Mouse (Mus musculus): Measurements from ENCODE around the gene Dcps. TPM values are rescaled to one million over a fixed set of nuclear protein-coding genes. Genes with fewer than 3 reads are reported as not detected.

Gene Dcps
- polyA plus RNA-seq, 1 experiment from 2014 or later: 91.3 TPM

DNA sequence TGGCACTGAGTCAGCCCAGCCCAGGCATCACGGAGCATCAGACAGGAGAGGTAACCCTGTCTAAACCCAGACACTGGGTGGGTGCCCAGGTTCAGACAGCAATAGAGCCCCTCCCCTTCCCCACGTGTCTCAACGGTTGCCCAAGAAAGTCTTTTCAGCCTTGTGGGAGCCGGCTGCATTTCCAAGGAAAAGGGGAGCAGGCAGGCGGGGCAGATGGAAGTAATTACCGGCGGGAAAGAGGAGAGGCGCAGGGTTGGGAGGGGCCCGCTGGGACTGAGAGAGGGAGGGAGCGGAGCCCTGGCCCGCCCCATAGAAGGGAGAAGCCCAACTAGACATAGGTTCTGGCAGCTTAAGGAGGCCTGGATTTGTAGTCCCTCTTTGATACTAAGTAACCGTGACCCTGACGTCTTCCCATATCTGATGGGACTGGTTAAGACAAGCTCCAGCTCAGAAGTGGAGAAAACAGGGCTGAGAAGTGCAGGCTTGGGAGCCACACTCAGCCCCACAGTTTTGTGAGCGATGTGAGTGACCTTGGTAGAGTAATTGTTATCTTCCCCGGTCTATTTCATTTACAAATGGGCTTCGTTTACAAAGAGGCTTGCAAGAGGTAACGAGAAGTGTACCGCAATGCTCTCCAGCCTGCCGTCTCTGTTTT lies 63.8 kb downstream of the Dcps start:
- Histone ChIP-seq H3K4me3 (ENCODE audit: low read depth, low read length) (no peak overlapping the region), H3K4me2 (replicated peaks; ENCODE audit: low read depth, low read length) (no peak overlapping the region), H3K36me3 (ENCODE audit: control insufficient read depth, insufficient read depth, low read length) (no peaks in the 10 kb centered on the region), H3K27me3 (ENCODE audit: control insufficient read depth, insufficient read depth, low read length) (no peaks in the 10 kb centered on the region), H3K4me1 (replicated peaks; ENCODE audit: control insufficient read depth, insufficient read depth, low read length) (no peaks in the 10 kb centered on the region), H3K9me3 (ENCODE audit: control insufficient read depth, low read length) (no peaks in the 10 kb centered on the region), H3K27ac (ENCODE audit: low read depth, low read length) (no peak overlapping the region), H3K9ac (ENCODE audit: low read depth, low read length) (no peak overlapping the region)
- no peak for ATAC-seq (ENCODE audit: low FRiP score)
- peak; percentile 51 for DNase-seq (ENCODE audit: low spot score)
- 18% methylated on average over 19 of the region's 19 CpGs for WGBS

DNA sequence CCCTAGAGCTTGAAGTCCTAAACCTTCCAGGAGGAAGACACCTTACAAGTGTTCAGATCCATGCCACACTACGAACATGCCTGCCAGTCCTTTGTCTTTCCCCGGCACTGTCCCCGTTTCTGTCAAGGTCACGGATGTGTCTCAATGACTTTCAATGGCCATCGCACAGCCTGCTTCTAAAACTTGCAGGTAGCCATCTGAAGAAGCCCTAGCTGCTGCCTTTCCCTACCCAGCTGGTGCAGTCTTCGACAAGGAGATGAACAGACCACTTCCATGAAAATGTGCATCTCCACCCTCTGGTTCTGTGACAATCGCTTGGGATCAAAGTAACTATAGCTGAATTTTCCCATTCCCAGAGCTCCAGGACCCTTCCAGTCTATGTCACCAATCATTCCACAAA lies 64.4 kb downstream of the Dcps start:
- Histone ChIP-seq H3K27me3 (ENCODE audit: control insufficient read depth, insufficient read depth, low read length) (no peaks in the 10 kb centered on the region), H3K9me3 (ENCODE audit: control insufficient read depth, low read length) (no peaks in the 10 kb centered on the region), H3K27ac (ENCODE audit: low read depth, low read length) (no peak overlapping the region), H3K4me2 (replicated peaks; ENCODE audit: low read depth, low read length) (no peak overlapping the region), H3K36me3 (ENCODE audit: control insufficient read depth, insufficient read depth, low read length) (no peaks in the 10 kb centered on the region), H3K9ac (ENCODE audit: low read depth, low read length) (no peak overlapping the region), H3K4me1 (replicated peaks; ENCODE audit: control insufficient read depth, insufficient read depth, low read length) (no peaks in the 10 kb centered on the region), H3K4me3 (ENCODE audit: low read depth, low read length) (no peak overlapping the region)
- DNase-seq (ENCODE audit: low spot score) (no peak), ATAC-seq (ENCODE audit: low FRiP score) (no peak)
- 79% methylated on average over 7 of the region's 7 CpGs for WGBS

DNA sequence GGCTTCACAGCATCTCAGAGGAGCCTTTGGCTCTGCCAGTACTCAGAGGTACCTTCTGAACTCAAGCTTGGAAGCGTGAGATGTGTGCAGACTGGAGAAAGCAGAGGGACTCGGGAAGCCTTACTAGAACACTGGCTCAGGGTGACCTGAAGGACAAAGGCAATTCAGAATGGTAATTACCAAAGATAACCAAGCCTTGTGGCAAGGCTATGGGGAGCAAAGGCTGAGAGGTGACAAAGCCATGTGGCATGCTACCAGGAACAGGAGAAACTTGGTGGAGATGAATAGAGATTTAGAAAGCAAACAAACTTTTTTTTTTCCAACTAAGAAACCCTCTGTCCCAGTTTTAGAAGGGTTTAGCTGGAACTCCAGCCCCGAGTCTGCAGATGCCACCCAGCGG lies 65.3 kb downstream of the Dcps start:
- no peak for DNase-seq (ENCODE audit: low spot score)
- Histone ChIP-seq H3K4me1 (replicated peaks; ENCODE audit: control insufficient read depth, insufficient read depth, low read length) (no peaks in the 10 kb centered on the region), H3K27me3 (ENCODE audit: control insufficient read depth, insufficient read depth, low read length) (no peaks in the 10 kb centered on the region), H3K9ac (ENCODE audit: low read depth, low read length) (no peak overlapping the region), H3K4me2 (replicated peaks; ENCODE audit: low read depth, low read length) (no peak overlapping the region), H3K27ac (ENCODE audit: low read depth, low read length) (no peak overlapping the region), H3K9me3 (ENCODE audit: control insufficient read depth, low read length) (no peaks in the 10 kb centered on the region), H3K4me3 (ENCODE audit: low read depth, low read length) (no peak overlapping the region), H3K36me3 (ENCODE audit: control insufficient read depth, insufficient read depth, low read length) (no peaks in the 10 kb centered on the region)
- no peak for ATAC-seq (ENCODE audit: low FRiP score)
- WGBS: 86% methylated on average over 4 of the region's 4 CpGs

DNA sequence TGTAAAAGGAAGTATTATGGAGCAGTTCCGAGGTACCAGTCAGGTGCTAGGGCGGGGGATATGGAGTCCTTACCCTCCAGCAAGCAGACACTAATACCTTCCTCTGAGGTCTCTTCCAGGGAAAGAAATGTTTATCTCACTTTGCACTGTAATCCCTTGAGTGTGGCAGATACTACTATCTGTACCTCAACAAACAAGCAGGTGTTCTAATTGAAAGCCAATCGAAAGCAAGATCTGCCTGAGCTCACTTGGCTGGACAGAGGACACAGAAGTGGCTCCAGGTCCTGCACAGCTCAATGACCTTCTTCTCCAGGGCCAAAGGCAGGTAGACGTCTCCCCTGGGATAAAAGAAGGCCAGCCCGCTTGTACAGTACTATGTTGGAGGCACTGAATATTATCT lies 65.8 kb downstream of the Dcps start:
- H3K36me3 ChIP-seq (ENCODE audit: control insufficient read depth, insufficient read depth, low read length): no peaks in the 10 kb centered on the region
- H3K4me3 ChIP-seq (ENCODE audit: low read depth, low read length): no peak overlapping the region
- H3K4me2 ChIP-seq (replicated peaks; ENCODE audit: low read depth, low read length): no peak overlapping the region
- H3K4me1 ChIP-seq (replicated peaks; ENCODE audit: control insufficient read depth, insufficient read depth, low read length): no peaks in the 10 kb centered on the region
- no peaks in the 10 kb centered on the region for H3K9me3 ChIP-seq (ENCODE audit: control insufficient read depth, low read length)
- no peak overlapping the region for H3K27ac ChIP-seq (ENCODE audit: low read depth, low read length)
- WGBS: 90% methylated on average over 5 of the region's 5 CpGs
- ATAC-seq (ENCODE audit: low FRiP score): no peak
- H3K27me3 ChIP-seq (ENCODE audit: control insufficient read depth, insufficient read depth, low read length): no peaks in the 10 kb centered on the region
- no peak overlapping the region for H3K9ac ChIP-seq (ENCODE audit: low read depth, low read length)
- no peak for DNase-seq (ENCODE audit: low spot score)

DNA sequence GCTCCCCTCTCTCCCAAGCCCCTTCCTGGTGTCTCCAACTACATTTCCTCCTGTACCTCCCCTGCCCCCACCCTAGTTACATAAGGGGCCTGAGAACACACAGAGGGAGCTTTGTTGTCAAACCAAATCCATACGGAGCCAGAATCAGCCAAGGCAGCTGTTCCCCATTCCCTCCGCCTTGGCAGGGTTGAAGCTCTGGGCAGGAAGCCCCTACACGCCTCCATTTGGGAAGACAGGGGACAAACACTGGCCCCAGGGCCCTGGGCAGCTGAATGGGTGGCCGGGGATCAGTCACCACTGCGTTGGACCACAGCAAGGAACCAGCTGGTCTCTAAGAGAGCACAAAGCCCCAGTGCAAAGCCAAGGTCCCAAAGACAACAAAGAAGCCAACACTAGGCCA lies 66.9 kb downstream of the Dcps start:
- H3K27me3 ChIP-seq (ENCODE audit: control insufficient read depth, insufficient read depth, low read length): no peaks in the 10 kb centered on the region
- no peaks in the 10 kb centered on the region for H3K9me3 ChIP-seq (ENCODE audit: control insufficient read depth, low read length)
- ATAC-seq (ENCODE audit: low FRiP score): no peak
- no peaks in the 10 kb centered on the region for H3K36me3 ChIP-seq (ENCODE audit: control insufficient read depth, insufficient read depth, low read length)
- H3K9ac ChIP-seq (ENCODE audit: low read depth, low read length): no peak overlapping the region
- H3K27ac ChIP-seq (ENCODE audit: low read depth, low read length): no peak overlapping the region
- H3K4me1 ChIP-seq (replicated peaks; ENCODE audit: control insufficient read depth, insufficient read depth, low read length): no peaks in the 10 kb centered on the region
- WGBS: 53% methylated on average over 5 of the region's 5 CpGs
- no peak overlapping the region for H3K4me3 ChIP-seq (ENCODE audit: low read depth, low read length)
- no peak overlapping the region for H3K4me2 ChIP-seq (replicated peaks; ENCODE audit: low read depth, low read length)
- peak; percentile 16 for DNase-seq (ENCODE audit: low spot score)

DNA sequence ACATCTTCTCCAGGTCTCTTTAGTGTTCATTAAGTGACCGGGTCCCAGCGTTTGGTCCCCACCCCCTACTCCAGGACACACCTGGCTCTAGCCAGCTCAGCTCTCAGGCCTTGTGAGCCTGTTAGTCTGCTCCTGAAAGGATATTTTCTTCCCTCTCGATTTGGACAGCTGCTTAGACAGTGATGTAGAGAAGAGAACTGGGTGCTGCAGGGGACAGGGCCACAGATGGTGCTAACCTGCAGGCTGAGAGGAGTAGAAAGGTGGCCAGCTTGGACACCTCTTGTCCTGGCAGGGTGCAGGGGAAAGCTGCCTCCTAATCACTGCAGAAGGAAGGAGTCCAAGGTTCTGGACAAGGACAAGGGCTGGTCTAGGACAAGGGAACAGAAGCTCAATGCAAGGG lies 67.8 kb downstream of the Dcps start:
- no peak overlapping the region for H3K9ac ChIP-seq (ENCODE audit: low read depth, low read length)

DNA sequence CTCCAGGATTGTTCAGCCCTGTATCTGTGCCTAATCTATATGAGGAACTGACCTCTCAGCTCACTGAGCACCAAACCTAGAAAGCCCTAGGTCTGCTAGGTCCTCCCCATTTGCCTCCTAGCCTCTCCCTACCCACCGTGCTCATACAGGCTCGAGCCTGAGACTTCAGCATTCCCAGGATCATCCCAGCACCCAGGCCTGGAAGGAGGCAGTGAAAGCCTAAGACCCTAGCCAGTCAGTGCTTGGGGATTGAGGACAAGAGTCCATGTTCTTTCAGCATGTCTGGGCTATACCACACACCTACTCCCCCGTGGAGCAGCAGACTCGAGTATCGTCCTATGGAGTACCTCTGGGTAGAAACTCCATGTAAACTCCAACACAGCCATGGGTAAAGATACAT lies 68.5 kb downstream of the Dcps start:
- Histone ChIP-seq H3K36me3 (ENCODE audit: control insufficient read depth, insufficient read depth, low read length) (no peaks in the 10 kb centered on the region), H3K9me3 (ENCODE audit: control insufficient read depth, low read length) (no peaks in the 10 kb centered on the region), H3K4me3 (ENCODE audit: low read depth, low read length) (no peak overlapping the region), H3K4me2 (replicated peaks; ENCODE audit: low read depth, low read length) (no peak overlapping the region), H3K9ac (ENCODE audit: low read depth, low read length) (no peak overlapping the region), H3K27me3 (ENCODE audit: control insufficient read depth, insufficient read depth, low read length) (no peaks in the 10 kb centered on the region), H3K4me1 (replicated peaks; ENCODE audit: control insufficient read depth, insufficient read depth, low read length) (no peaks in the 10 kb centered on the region), H3K27ac (ENCODE audit: low read depth, low read length) (no peak overlapping the region)
- DNase-seq (ENCODE audit: low spot score) (no peak), ATAC-seq (ENCODE audit: low FRiP score) (no peak)
- 94% methylated on average over 5 of the region's 5 CpGs for WGBS

More for the DNA sequence above, 67.8 kb downstream of the Dcps start:
- Histone ChIP-seq H3K4me3 (ENCODE audit: low read depth, low read length) (no peak overlapping the region), H3K27me3 (ENCODE audit: control insufficient read depth, insufficient read depth, low read length) (no peaks in the 10 kb centered on the region), H3K27ac (ENCODE audit: low read depth, low read length) (no peak overlapping the region), H3K4me2 (replicated peaks; ENCODE audit: low read depth, low read length) (no peak overlapping the region), H3K9me3 (ENCODE audit: control insufficient read depth, low read length) (no peaks in the 10 kb centered on the region), H3K4me1 (replicated peaks; ENCODE audit: control insufficient read depth, insufficient read depth, low read length) (no peaks in the 10 kb centered on the region), H3K36me3 (ENCODE audit: control insufficient read depth, insufficient read depth, low read length) (no peaks in the 10 kb centered on the region)
- 87% methylated on average over 3 of the region's 3 CpGs for WGBS
- DNase-seq (ENCODE audit: low spot score): no peak
- no peak for ATAC-seq (ENCODE audit: low FRiP score)

DNA sequence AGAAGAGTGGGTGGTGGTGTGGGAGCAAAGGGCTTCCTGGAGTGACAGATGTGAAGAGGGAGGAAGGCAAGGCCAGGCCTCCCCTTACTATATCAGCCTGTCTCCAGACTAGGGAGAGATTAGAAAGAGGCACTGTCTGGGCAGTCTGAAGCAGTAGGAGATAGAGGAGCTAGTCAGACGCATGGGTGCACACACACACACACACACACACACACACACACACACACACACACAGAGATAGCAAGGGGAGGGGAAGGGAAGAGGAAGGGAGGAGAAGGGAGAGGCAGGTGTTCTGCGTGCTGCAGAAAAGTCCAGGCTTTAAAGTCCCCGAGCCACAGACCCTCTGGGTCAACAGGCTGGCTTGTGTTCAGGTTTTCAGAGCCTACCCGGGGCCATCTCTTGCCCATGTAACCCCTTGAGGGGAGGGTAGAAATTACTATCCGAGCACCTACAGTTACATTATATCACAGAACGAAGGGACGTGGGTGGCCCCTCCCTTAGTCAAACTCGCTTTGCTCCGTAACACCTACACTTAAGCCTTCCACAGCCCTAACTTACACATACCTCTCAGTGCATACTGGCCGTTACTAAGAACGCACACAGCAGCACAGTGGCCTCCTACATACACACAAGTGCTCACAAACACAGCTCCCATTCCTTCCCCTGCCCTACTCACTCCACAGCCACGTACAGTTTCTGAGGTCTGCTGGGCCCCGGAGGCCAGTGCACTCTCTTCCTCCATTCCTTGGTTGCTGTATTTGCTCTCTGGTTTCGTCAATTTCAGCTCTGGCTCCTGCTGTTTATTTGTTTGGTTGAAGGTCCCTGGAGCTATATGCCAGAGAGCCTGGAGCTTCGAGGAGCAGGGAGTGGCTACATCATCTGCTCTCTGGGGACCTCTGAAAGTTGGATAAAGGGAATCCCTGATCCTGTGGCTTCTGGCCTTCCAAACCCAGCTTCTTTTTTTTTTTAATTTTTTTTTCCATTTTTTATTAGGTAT lies 69.7 kb downstream of the Dcps start:
- H3K4me1 ChIP-seq (replicated peaks; ENCODE audit: control insufficient read depth, insufficient read depth, low read length): no peaks in the 10 kb centered on the region
- H3K4me3 ChIP-seq (ENCODE audit: low read depth, low read length): no peak overlapping the region
- no peaks in the 10 kb centered on the region for H3K9me3 ChIP-seq (ENCODE audit: control insufficient read depth, low read length)
- no peak overlapping the region for H3K27ac ChIP-seq (ENCODE audit: low read depth, low read length)
- no peak overlapping the region for H3K9ac ChIP-seq (ENCODE audit: low read depth, low read length)
- H3K36me3 ChIP-seq (ENCODE audit: control insufficient read depth, insufficient read depth, low read length): no peaks in the 10 kb centered on the region
- DNase-seq (ENCODE audit: low spot score) (no peak), ATAC-seq (ENCODE audit: low FRiP score) (no peak)
- no peaks in the 10 kb centered on the region for H3K27me3 ChIP-seq (ENCODE audit: control insufficient read depth, insufficient read depth, low read length)
- WGBS: 72% methylated on average over 15 of the region's 15 CpGs
- no peak overlapping the region for H3K4me2 ChIP-seq (replicated peaks; ENCODE audit: low read depth, low read length)

DNA sequence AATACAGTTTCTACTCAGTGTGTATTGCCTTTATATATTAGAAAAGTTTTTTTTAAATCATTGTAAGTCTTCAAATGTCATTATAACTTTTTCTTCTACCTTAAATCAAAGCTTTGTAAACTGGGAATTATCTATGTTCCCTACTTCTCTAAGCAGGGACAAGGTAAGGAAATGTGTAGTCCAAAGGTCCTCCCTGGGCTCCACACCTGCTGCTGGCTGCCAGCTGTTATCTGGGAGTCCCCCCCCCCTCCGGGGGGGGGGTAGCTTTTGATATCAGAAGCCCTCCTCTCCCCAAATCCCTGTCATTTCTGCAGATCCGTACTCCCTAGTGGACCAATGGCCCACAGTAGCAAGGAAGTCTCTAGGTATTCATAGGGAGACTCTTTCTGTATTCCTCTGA lies 70.4 kb downstream of the Dcps start:
- H3K4me3 ChIP-seq (ENCODE audit: low read depth, low read length): no peak overlapping the region
- no peaks in the 10 kb centered on the region for H3K27me3 ChIP-seq (ENCODE audit: control insufficient read depth, insufficient read depth, low read length)
- no peaks in the 10 kb centered on the region for H3K4me1 ChIP-seq (replicated peaks; ENCODE audit: control insufficient read depth, insufficient read depth, low read length)
- no peak overlapping the region for H3K9ac ChIP-seq (ENCODE audit: low read depth, low read length)
- 86% methylated on average over 2 of the region's 2 CpGs for WGBS
- DNase-seq (ENCODE audit: low spot score): no peak
- no peak for ATAC-seq (ENCODE audit: low FRiP score)
- H3K36me3 ChIP-seq (ENCODE audit: control insufficient read depth, insufficient read depth, low read length): no peaks in the 10 kb centered on the region
- no peak overlapping the region for H3K4me2 ChIP-seq (replicated peaks; ENCODE audit: low read depth, low read length)
- H3K9me3 ChIP-seq (ENCODE audit: control insufficient read depth, low read length): no peaks in the 10 kb centered on the region
- H3K27ac ChIP-seq (ENCODE audit: low read depth, low read length): no peak overlapping the region
